15 mouse cellular contexts compared by ENCODE assay signal in genomic region chr1:186719708-186720107, GRCm38 (mm10). TPM values are rescaled to one million over a fixed set of nuclear protein-coding genes. Genes with fewer than 3 reads are reported as not detected.
DNase-seq lines count a peak whose midpoint lies in the region; ATAC-seq and TF ChIP-seq lines count a peak whose summit lies in the region.
"Had no signal": no experiment of that assay in that cellular context is flagged by ENCODE, and none has a peak within 500 bp of the region (broad histone marks: within the 10 kb centered on the region; RNA-seq: fewer than 3 reads in every experiment).

No protein-coding gene starts in this region.

- H3K27ac ChIP-seq in heart, adult 2 months, result no peak overlapping the region
- no peak overlapping the region for H3K27ac ChIP-seq in liver, postnatal 0 days (ENCODE audit: low read depth)
- no peak overlapping the region for H3K27ac ChIP-seq in liver, embryonic 11.5 days (ENCODE audit: low read depth, low read length)
- H3K27ac ChIP-seq in ES-E14 (ENCODE audit: insufficient read depth, low read depth, low read length, poor library complexity, severe bottlenecking), result no peak overlapping the region
- H3K27ac ChIP-seq in bone marrow macrophage, adult 2 months (ENCODE audit: insufficient read depth, low read depth, low read length), result no peak overlapping the region
- H3K27ac ChIP-seq: embryonic facial prominence, embryonic 12.5 days; limb, embryonic 12.5 days; macrophage; neural tube, embryonic 12.5 days had no signal

- no peaks in the 10 kb centered on the region for H3K36me3 ChIP-seq in heart, adult 2 months (ENCODE audit: control insufficient read depth, insufficient read depth, low read length)
- peaks cover 8% of the 10 kb centered on the region for H3K36me3 ChIP-seq in liver, postnatal 0 days (replicated peaks; ENCODE audit: insufficient read depth, low read length)
- H3K36me3 ChIP-seq in liver, embryonic 11.5 days (ENCODE audit: control insufficient read depth, insufficient read depth, low read length), result peaks cover 18% of the 10 kb centered on the region
- peaks cover 19% of the 10 kb centered on the region for H3K36me3 ChIP-seq in ES-E14 (ENCODE audit: control insufficient read depth, insufficient read depth, low read length, poor library complexity, severe bottlenecking)

- H3K4me3 ChIP-seq in heart, adult 2 months, result no peak overlapping the region
- H3K4me3 ChIP-seq in liver, postnatal 0 days (ENCODE audit: low read depth, low read length), result no peak overlapping the region
- H3K4me3 ChIP-seq in liver, embryonic 11.5 days (ENCODE audit: low read depth, low read length), result no peak overlapping the region
- no peak overlapping the region for H3K4me3 ChIP-seq in ES-E14 (ENCODE audit: insufficient read depth in 1 of 2, low read depth in 1 of 2, low read length in 2 of 2, poor library complexity in 1 of 2, severe bottlenecking in 1 of 2)
- H3K4me3 ChIP-seq in bone marrow macrophage, adult 2 months (ENCODE audit: insufficient read depth, low read length), result no peak overlapping the region
- H3K4me3 ChIP-seq: embryonic facial prominence, embryonic 12.5 days; heart, embryonic 12.5 days; limb, embryonic 12.5 days; neural tube, embryonic 12.5 days had no signal

- no peak for TF ChIP-seq EP300 in heart, adult 2 months (IDR thresholded peaks at IDR 0.05; ENCODE audit: insufficient read depth, low read depth, low read length)
- no peak for TF ChIP-seq EP300 in liver, postnatal 0 days (IDR thresholded peaks at IDR 0.05; ENCODE audit: low read depth)

- WGBS in heart, adult 2 months, result 96% methylated on average over 9 of the region's 9 CpGs
- WGBS in liver, postnatal 0 days (ENCODE audit: insufficient replicate concordance), result 87% methylated on average over 9 of the region's 9 CpGs
- WGBS in liver, embryonic 11.5 days, result 89% methylated on average over 9 of the region's 9 CpGs

- ATAC-seq in liver, postnatal 0 days, result no peak
- ATAC-seq in liver, embryonic 11.5 days (replicated peaks; ENCODE audit: low FRiP score), result no peak

- no peaks in the 10 kb centered on the region for H3K4me1 ChIP-seq in heart, adult 2 months (ENCODE audit: control insufficient read depth, insufficient read depth, low read length)
- no peaks in the 10 kb centered on the region for H3K4me1 ChIP-seq in liver, postnatal 0 days (ENCODE audit: insufficient read depth)
- H3K4me1 ChIP-seq in liver, embryonic 11.5 days (replicated peaks; ENCODE audit: control insufficient read depth, insufficient read depth, low read length), result no peaks in the 10 kb centered on the region
- H3K4me1 ChIP-seq in ES-E14 (ENCODE audit: control insufficient read depth in 2 of 2, insufficient read depth in 2 of 2, low read length in 2 of 2, poor library complexity in 1 of 2), result no peaks in the 10 kb centered on the region
- no peaks in the 10 kb centered on the region for H3K4me1 ChIP-seq in bone marrow macrophage, adult 2 months (ENCODE audit: control insufficient read depth, insufficient read depth, low read length)
- H3K4me1 ChIP-seq: embryonic facial prominence, embryonic 12.5 days; limb, embryonic 12.5 days; neural tube, embryonic 12.5 days had no signal

- intact Hi-C loops in heart, adult 2 months (cut with DNase I), result loop anchor here (5.0 to 10.0 kb wide), 2 partner anchors 702 to 1175 kb away; no protein-coding TSS in a partner anchor
- intact Hi-C loops in left cerebral cortex, postnatal 25 days (cut with DNase I), result loop anchor here (5.0 kb wide), 2 partner anchors 327 to 537 kb away; no protein-coding TSS in a partner anchor

- no peaks in the 10 kb centered on the region for H3K27me3 ChIP-seq in heart, adult 2 months (ENCODE audit: control insufficient read depth, insufficient read depth, low read length)
- H3K27me3 ChIP-seq in liver, postnatal 0 days (ENCODE audit: insufficient read depth, low read length), result no peaks in the 10 kb centered on the region
- H3K27me3 ChIP-seq in liver, embryonic 11.5 days (replicated peaks; ENCODE audit: control insufficient read depth, insufficient read depth, low read length), result no peaks in the 10 kb centered on the region
- H3K27me3 ChIP-seq: embryonic facial prominence, embryonic 12.5 days; heart, embryonic 12.5 days; limb, embryonic 12.5 days; neural tube, embryonic 12.5 days had no signal

- no peak overlapping the region for H3K9ac ChIP-seq in heart, adult 2 months (ENCODE audit: low read depth, low read length)
- H3K9ac ChIP-seq in liver, postnatal 0 days (replicated peaks), result no peak overlapping the region
- no peak overlapping the region for H3K9ac ChIP-seq in liver, embryonic 11.5 days (ENCODE audit: low read depth, low read length)
- no peak overlapping the region for H3K9ac ChIP-seq in ES-E14 (ENCODE audit: insufficient read depth, low read depth, low read length, poor library complexity, severe bottlenecking)
- H3K9ac ChIP-seq: embryonic facial prominence, embryonic 12.5 days; heart, embryonic 12.5 days; limb, embryonic 12.5 days; neural tube, embryonic 12.5 days had no signal

- H3K4me2 ChIP-seq in liver, postnatal 0 days (ENCODE audit: low read depth, low read length), result no peak overlapping the region
- no peak overlapping the region for H3K4me2 ChIP-seq in liver, embryonic 11.5 days
- H3K4me2 ChIP-seq: embryonic facial prominence, embryonic 12.5 days; heart, embryonic 12.5 days; limb, embryonic 12.5 days; neural tube, embryonic 12.5 days had no signal

- in situ Hi-C loops in ES-E14 (cut with MboI; ENCODE audit: low sequenced_read_pairs in 2 of 2, unreplicated experiment in 2 of 2), result loop anchor here (5.0 to 25.0 kb wide), 4 partner anchors 257 to 1182 kb away; no protein-coding TSS in a partner anchor

- peak; percentile 47 for TF ChIP-seq CTCF in heart, adult 2 months (IDR thresholded peaks at IDR 0.05)
- TF ChIP-seq CTCF in liver, postnatal 0 days (IDR thresholded peaks at IDR 0.05; ENCODE audit: low read depth), result peak; percentile 37
- TF ChIP-seq CTCF in bone marrow macrophage, adult 2 months (IDR thresholded peaks at IDR 0.05; ENCODE audit: low read depth, low read length), result 0 out of 2 replicates have a peak, but pooled peaks have one; percentile 19

- H3K79me2 ChIP-seq in heart, adult 2 months (replicated peaks; ENCODE audit: control insufficient read depth, insufficient read depth, low read length), result no peaks in the 10 kb centered on the region

- no peaks in the 10 kb centered on the region for H3K9me3 ChIP-seq in liver, postnatal 0 days (ENCODE audit: low read length)
- H3K9me3 ChIP-seq in liver, embryonic 11.5 days (ENCODE audit: control insufficient read depth, low read length), result no peaks in the 10 kb centered on the region
- H3K9me3 ChIP-seq in ES-E14 (ENCODE audit: control insufficient read depth, insufficient read depth, low read depth, low read length), result no peaks in the 10 kb centered on the region
- H3K9me3 ChIP-seq: embryonic facial prominence, embryonic 12.5 days; heart, embryonic 12.5 days; limb, embryonic 12.5 days; neural tube, embryonic 12.5 days had no signal

- no peak for TF ChIP-seq POLR2A in heart, adult 2 months (IDR thresholded peaks at IDR 0.05; ENCODE audit: insufficient read depth, low read depth, low read length)
- no peak for TF ChIP-seq POLR2A in bone marrow macrophage, adult 2 months (IDR thresholded peaks at IDR 0.05; ENCODE audit: borderline replicate concordance, low read depth, low read length)

- DNase-seq in heart, adult 2 months, result no peak
- DNase-seq in heart, adult 11 months, result no peak
- no peak for DNase-seq in liver, postnatal 0 days
- no peak for DNase-seq in liver, embryonic 11.5 days (ENCODE audit: low spot score)
- DNase-seq in ES-E14 (ENCODE audit: low read depth, low spot score), result peak; percentile 56
- no peak for DNase-seq in gastrocnemius, postnatal 4 days (ENCODE audit: low spot score in 2 of 2)
- DNase-seq in left cerebral cortex, postnatal 25 days (ENCODE audit: low spot score in 2 of 2), result no peak
- DNase-seq: right cerebral cortex, postnatal 25 days; thymus, adult 18-20 months had no signal

TF ChIP-seq in ES-E14, 5 proteins besides CTCF, POLR2A, EP300 and RAD21:
- TF ChIP-seq CHD2 (IDR thresholded peaks at IDR 0.05; ENCODE audit: low read depth, low read length), result no peak
- TF ChIP-seq ZNF384 (IDR thresholded peaks at IDR 0.05; ENCODE audit: low read depth, low read length), result no peak
- no peak for TF ChIP-seq ZC3H11A (IDR thresholded peaks at IDR 0.05; ENCODE audit: borderline replicate concordance, low read depth, low read length)
- TF ChIP-seq HCFC1 (IDR thresholded peaks at IDR 0.05; ENCODE audit: borderline replicate concordance, insufficient read depth, low read length), result no peak
- no peak for TF ChIP-seq MAFK (IDR thresholded peaks at IDR 0.05; ENCODE audit: insufficient read depth, low read depth, low read length)

RNA-seq across cellular contexts. Expression of gene Tgfb2, which starts 13.9 kb away (rescaled TPM):
- total RNA-seq in heart, adult 2 months (2021), result 1 to 10 TPM; 4.6 to 5.1 TPM
- polyA plus RNA-seq in heart, adult 2 months (2012; rRNA removed), result 1.5 and 2.1 TPM in 2 replicates
- polyA plus RNA-seq in liver, postnatal 0 days (2015; fragmentation: Nextera tagmentation; extraction: Ambion mirVana), result 0.81 and 0.99 TPM in 2 replicates
- polyA plus RNA-seq in liver, embryonic 11.5 days (2014; fragmentation: Nextera tagmentation; extraction: Ambion mirVana), result 18.9 and 19.6 TPM in 2 replicates
- total RNA-seq in ES-E14 (2012; rRNA removed), result 5.9 and 10.4 TPM in 2 replicates
- 0.55 and 0.81 TPM in 2 replicates for polyA plus RNA-seq in bone marrow macrophage, adult 2 months (2012; ENCODE audit: insufficient read depth, insufficient read length, missing spikeins)
- total RNA-seq in gastrocnemius, postnatal 4 days (2021), result 10 to 100 TPM; 37.3 to 39.4 TPM
- 1 to 10 TPM; 7.6 to 8.4 TPM for total RNA-seq in left cerebral cortex, postnatal 25 days (2021)

RNA-seq across cellular contexts. Expression of gene Rrp15, which starts 29.4 kb away (rescaled TPM):
- total RNA-seq in heart, adult 2 months (2021), result 1 to 10 TPM; 8.9 to 9.5 TPM
- polyA plus RNA-seq in heart, adult 2 months (2012; rRNA removed), result 2.9 TPM in 2 replicates
- polyA plus RNA-seq in liver, postnatal 0 days (2015; fragmentation: Nextera tagmentation; extraction: Ambion mirVana), result 22.1 and 22.4 TPM in 2 replicates
- 100 and 110 TPM in 2 replicates for polyA plus RNA-seq in liver, embryonic 11.5 days (2014; fragmentation: Nextera tagmentation; extraction: Ambion mirVana)
- 67.3 and 93.6 TPM in 2 replicates for total RNA-seq in ES-E14 (2012; rRNA removed)
- polyA plus RNA-seq in bone marrow macrophage, adult 2 months (2012; ENCODE audit: insufficient read depth, insufficient read length, missing spikeins), result 5.7 and 7.3 TPM in 2 replicates
- total RNA-seq in gastrocnemius, postnatal 4 days (2021), result 10 to 100 TPM; 24.0 to 25.0 TPM
- 10 to 100 TPM; 11.6 to 12.5 TPM for total RNA-seq in left cerebral cortex, postnatal 25 days (2021)
